Mouse (Mus musculus) lung, postnatal 25 days (tissue): ENCODE results near the gene Bcl2l15.
A peak's percentile ranks its signal among the peaks of the same experiment; 100 is the strongest.
"Not testable (repeated sequence)": the region's sequence is repeated elsewhere in the genome, so short reads cannot be mapped to it uniquely, and the experiment has no call there.

ENCODE experiments used
- DNase-seq: peaks from one replicate; pipeline ENCODE4 v3.0.0; 2022; ENCODE audit warnings: low spot score

Gene Bcl2l15

GRCm38 (mm10) chr3:103832426-103832825 is at the start of gene Bcl2l15:
Gene Bcl2l15, plus strand, starts transcription at chr3:103832601.
- DNase-seq, result no peak

- DNase-seq, result no peak
Observed at GRCm38 (mm10) chr3:103782844-103783609, 49.4 kb upstream of the Bcl2l15 start.

GRCm38 (mm10) chr3:103787225-103787624 is 45.2 kb upstream of the Bcl2l15 start:
- DNase-seq, result peak; percentile 78

- no peak for DNase-seq
Observed at GRCm38 (mm10) chr3:103789096-103789495, 43.3 kb upstream of the Bcl2l15 start.

GRCm38 (mm10) chr3:103789891-103790345 is 42.5 kb upstream of the Bcl2l15 start:
- peak; percentile 80 for DNase-seq

- no peak for DNase-seq
Observed at GRCm38 (mm10) chr3:103790346-103791145, 41.9 kb upstream of the Bcl2l15 start.

- DNase-seq, result peak; percentile 96
Observed at GRCm38 (mm10) chr3:103791230-103792110, 40.9 kb upstream of the Bcl2l15 start, which contains the start of gene Hipk1. Gene Hipk1, minus strand, starts transcription at chr3:103791563.

GRCm38 (mm10) chr3:103792111-103792406 is 40.3 kb upstream of the Bcl2l15 start:
- DNase-seq, result not testable (repeated sequence)

GRCm38 (mm10) chr3:103792566-103792965 is 39.8 kb upstream of the Bcl2l15 start:
- no peak for DNase-seq

GRCm38 (mm10) chr3:103796389-103796788 is 36.0 kb upstream of the Bcl2l15 start:
- no peak for DNase-seq

- no peak for DNase-seq
Observed at GRCm38 (mm10) chr3:103799507-103799906, 32.9 kb upstream of the Bcl2l15 start.

- peak; percentile 94 for DNase-seq
Observed at GRCm38 (mm10) chr3:103801631-103802531, 30.5 kb upstream of the Bcl2l15 start.

GRCm38 (mm10) chr3:103802861-103803260 is 29.5 kb upstream of the Bcl2l15 start:
- no peak for DNase-seq

GRCm38 (mm10) chr3:103805671-103806070 is 26.7 kb upstream of the Bcl2l15 start:
- DNase-seq, result no peak

GRCm38 (mm10) chr3:103808891-103809798 is 23.3 kb upstream of the Bcl2l15 start, which contains the start of the genes Dclre1b, Ap4b1 and Gm43064:
Gene Dclre1b, minus strand, starts transcription at chr3:103809444.
Gene Ap4b1, plus strand, starts transcription at chr3:103809520.
Gene Gm43064, plus strand, starts transcription at chr3:103809573.
- peak; percentile 91 for DNase-seq

GRCm38 (mm10) chr3:103809799-103810150 is 22.6 kb upstream of the Bcl2l15 start:
- DNase-seq, result no peak

GRCm38 (mm10) chr3:103810967-103811366 is 21.4 kb upstream of the Bcl2l15 start:
- no peak for DNase-seq

GRCm38 (mm10) chr3:103827548-103827947 is 4.9 kb upstream of the Bcl2l15 start:
- DNase-seq, result no peak

GRCm38 (mm10) chr3:103829036-103829435 is 3.4 kb upstream of the Bcl2l15 start:
- DNase-seq, result no peak

GRCm38 (mm10) chr3:103830681-103831080 is 1.7 kb upstream of the Bcl2l15 start:
- not testable (repeated sequence) for DNase-seq
